Mouse (Mus musculus) liver, adult 2 months (tissue): ENCODE data around the gene Prune1.

ENCODE experiments used
- CTCF ChIP-seq: fragments of 200-500 bp; IDR thresholded peaks from 2 replicates; pipeline ENCODE4 v1.5.1; 2011; ENCODE audit warnings: low read depth, low read length, control low read depth
- POLR2A ChIP-seq: fragments of 200-500 bp; IDR thresholded peaks from 2 replicates; pipeline ENCODE4 v1.6.1; 2011; ENCODE audit warnings: low read length, control low read depth; ENCODE audit not compliant: insufficient read depth; ENCODE audit errors: extremely low read depth

DNA sequence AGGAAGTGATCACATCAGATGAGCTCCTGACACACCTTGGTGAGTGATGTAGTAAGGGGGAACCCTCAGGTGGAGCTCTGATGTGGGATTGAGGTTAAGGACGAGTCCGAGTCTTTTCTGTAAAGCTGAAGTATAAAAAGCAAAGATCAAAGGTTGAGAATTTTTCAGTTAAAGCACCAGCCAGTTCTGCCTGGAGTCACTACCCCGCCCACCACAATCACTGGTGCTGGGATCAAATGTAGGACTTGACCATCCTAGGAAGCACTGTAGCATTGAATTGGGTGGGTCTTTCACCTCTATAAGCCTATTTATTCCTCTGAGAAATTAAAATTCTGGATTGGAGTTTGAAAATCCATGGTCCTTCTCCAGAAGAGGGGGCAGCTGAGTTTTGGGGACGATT, 9.2 kb upstream of the Prune1 start:
- no peak for TF ChIP-seq POLR2A
- no peak for TF ChIP-seq CTCF
